Mouse (Mus musculus): Measurements from ENCODE around the gene C2cd2. TPM values are rescaled to one million over a fixed set of nuclear protein-coding genes. Genes with fewer than 3 reads are reported as not detected.
A peak's percentile ranks its signal among the peaks of the same experiment; 100 is the strongest.

The C2cd2 gene
- polyA plus RNA-seq, 1 experiment from 2014 or later = 23.8 TPM

GRCm38 (mm10) chr16:97940471-97940973 is 21.9 kb downstream of the C2cd2 start:
- Histone ChIP-seq H3K4me2 (no peak overlapping the region), H3K27me3 (no peaks in the 10 kb centered on the region), H3K36me3 (peaks cover 13% of the 10 kb centered on the region; the same call in 1 of the 2 replicates), H3K27ac (no peak overlapping the region), H3K4me1 (no peaks in the 10 kb centered on the region), H3K9me3 (no peaks in the 10 kb centered on the region), H3K4me3 (no peak overlapping the region), H3K9ac (no peak overlapping the region)
- ATAC-seq (ENCODE audit: insufficient number of reproducible peaks, low FRiP score, low TSS enrichment, low read depth) = no peak
- 82% methylated on average over 3 of the region's 3 CpGs for WGBS

DNA sequence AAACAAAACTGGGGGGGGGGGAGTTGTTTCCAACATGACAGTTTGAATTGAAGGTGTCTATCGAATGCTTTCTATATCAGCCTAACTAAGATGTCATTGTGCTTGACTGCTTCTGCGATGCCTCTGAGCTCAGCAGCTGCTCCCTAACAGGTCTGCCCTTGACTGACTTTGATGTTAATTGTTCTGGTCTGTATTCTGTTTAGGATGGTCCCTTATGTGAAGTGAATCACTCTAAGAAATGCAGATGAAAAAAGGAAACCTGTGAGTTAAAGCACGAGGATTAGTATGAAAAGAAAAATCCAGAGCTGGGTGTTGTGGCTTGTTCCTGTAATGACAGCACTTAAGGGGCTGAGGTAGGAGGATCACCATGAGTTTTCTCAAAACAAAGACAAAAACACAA is 26.6 kb downstream of the C2cd2 start:
- no peaks in the 10 kb centered on the region for H3K4me1 ChIP-seq
- H3K4me2 ChIP-seq = no peak overlapping the region
- no peak overlapping the region for H3K9ac ChIP-seq
- H3K36me3 ChIP-seq = no peaks in the 10 kb centered on the region
- ATAC-seq (ENCODE audit: insufficient number of reproducible peaks, low FRiP score, low TSS enrichment, low read depth) = no peak
- no peaks in the 10 kb centered on the region for H3K27me3 ChIP-seq
- no peaks in the 10 kb centered on the region for H3K9me3 ChIP-seq
- H3K4me3 ChIP-seq = no peak overlapping the region
- no peak overlapping the region for H3K27ac ChIP-seq
- 82% methylated on average over 3 of the region's 3 CpGs for WGBS

DNA sequence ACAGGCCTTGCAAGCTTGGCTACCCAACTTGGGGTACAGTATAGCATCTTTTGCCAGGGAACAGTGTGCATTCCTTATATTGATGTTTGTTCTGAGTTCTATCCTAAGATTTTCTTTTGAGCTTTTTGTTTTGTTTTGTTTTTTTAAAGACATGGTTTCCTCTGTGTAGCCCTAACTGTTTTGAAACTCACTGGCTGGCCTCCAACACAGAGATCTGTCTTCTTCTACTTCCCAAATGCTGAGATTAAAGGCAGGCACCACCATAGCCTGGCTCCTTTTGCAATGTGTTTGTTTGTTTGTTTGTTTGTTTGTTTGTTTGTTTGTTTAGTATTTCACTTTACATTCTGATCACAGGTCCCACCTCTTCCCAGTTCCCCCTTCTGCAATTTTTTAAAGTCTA is 32.2 kb downstream of the C2cd2 start:
- H3K4me2 ChIP-seq = no peak overlapping the region
- H3K27me3 ChIP-seq = no peaks in the 10 kb centered on the region
- H3K9me3 ChIP-seq = no peaks in the 10 kb centered on the region
- no peak overlapping the region for H3K9ac ChIP-seq
- ATAC-seq (ENCODE audit: insufficient number of reproducible peaks, low FRiP score, low TSS enrichment, low read depth) = no peak
- H3K4me3 ChIP-seq = no peak overlapping the region
- no peak overlapping the region for H3K27ac ChIP-seq
- H3K36me3 ChIP-seq = no peaks in the 10 kb centered on the region
- H3K4me1 ChIP-seq = no peaks in the 10 kb centered on the region

DNA sequence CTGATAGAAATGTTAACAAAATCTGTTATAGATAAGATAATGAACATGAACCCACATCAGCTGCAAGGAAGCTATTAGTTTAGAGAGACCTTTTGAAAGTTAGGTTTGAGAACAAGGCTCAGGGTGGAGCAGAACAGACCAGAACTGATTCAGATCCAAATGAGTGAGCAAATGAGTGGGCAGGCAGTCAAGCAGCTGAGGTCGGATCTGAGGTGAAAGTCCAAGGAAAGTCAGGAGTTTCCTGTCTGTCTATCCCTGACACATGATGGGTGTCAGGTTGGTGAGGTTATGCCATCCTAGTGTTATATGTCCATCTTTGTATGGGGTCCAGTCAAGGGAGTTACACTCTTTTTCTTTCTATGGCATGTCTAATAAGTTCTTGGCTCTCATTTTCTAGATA is 32.9 kb downstream of the C2cd2 start:
- H3K27me3 ChIP-seq = no peaks in the 10 kb centered on the region
- 73% methylated on average over 1 of the region's 1 CpGs for WGBS
- H3K9ac ChIP-seq = no peak overlapping the region
- no peak for ATAC-seq (ENCODE audit: insufficient number of reproducible peaks, low FRiP score, low TSS enrichment, low read depth)
- no peak overlapping the region for H3K27ac ChIP-seq
- H3K4me3 ChIP-seq = no peak overlapping the region
- H3K36me3 ChIP-seq = no peaks in the 10 kb centered on the region
- no peaks in the 10 kb centered on the region for H3K4me1 ChIP-seq
- H3K9me3 ChIP-seq = no peaks in the 10 kb centered on the region
- no peak overlapping the region for H3K4me2 ChIP-seq

- no peak overlapping the region for H3K4me2 ChIP-seq
- no peaks in the 10 kb centered on the region for H3K9me3 ChIP-seq
- no peak overlapping the region for H3K4me3 ChIP-seq
- ATAC-seq (ENCODE audit: insufficient number of reproducible peaks, low FRiP score, low TSS enrichment, low read depth) = no peak
- H3K4me1 ChIP-seq = peaks cover 7% of the 10 kb centered on the region; the same call in 1 of the 2 replicates
- H3K27me3 ChIP-seq = no peaks in the 10 kb centered on the region
- H3K27ac ChIP-seq = no peak overlapping the region
- H3K9ac ChIP-seq = no peak overlapping the region
- 90% methylated on average over 3 of the region's 3 CpGs for WGBS
- H3K36me3 ChIP-seq = no peaks in the 10 kb centered on the region
Measured at GRCm38 (mm10) chr16:97927331-97927938, 35.0 kb downstream of the C2cd2 start.

- H3K4me1 ChIP-seq = peaks cover 11% of the 10 kb centered on the region
- H3K9me3 ChIP-seq = no peaks in the 10 kb centered on the region
- no peaks in the 10 kb centered on the region for H3K36me3 ChIP-seq
- WGBS = 87% methylated on average over 9 of the region's 9 CpGs
- H3K4me3 ChIP-seq = no peak overlapping the region
- no peak overlapping the region for H3K4me2 ChIP-seq
- H3K27ac ChIP-seq = no peak overlapping the region
- no peak for ATAC-seq (ENCODE audit: insufficient number of reproducible peaks, low FRiP score, low TSS enrichment, low read depth)
- no peaks in the 10 kb centered on the region for H3K27me3 ChIP-seq
- no peak overlapping the region for H3K9ac ChIP-seq
Measured at GRCm38 (mm10) chr16:97926381-97926780, 36.0 kb downstream of the C2cd2 start.

GRCm38 (mm10) chr16:97925760-97926159 is 36.6 kb downstream of the C2cd2 start:
- no peak for ATAC-seq (ENCODE audit: insufficient number of reproducible peaks, low FRiP score, low TSS enrichment, low read depth)
- Histone ChIP-seq H3K9ac (no peak overlapping the region), H3K4me1 (peaks cover 16% of the 10 kb centered on the region), H3K9me3 (no peaks in the 10 kb centered on the region), H3K4me3 (no peak overlapping the region), H3K27me3 (no peaks in the 10 kb centered on the region), H3K4me2 (no peak overlapping the region), H3K36me3 (no peaks in the 10 kb centered on the region), H3K27ac (no peak overlapping the region)
- 60% methylated on average over 2 of the region's 2 CpGs for WGBS

GRCm38 (mm10) chr16:97923700-97924099 is 38.7 kb downstream of the C2cd2 start:
- no peaks in the 10 kb centered on the region for H3K36me3 ChIP-seq
- no peak overlapping the region for H3K27ac ChIP-seq
- H3K4me2 ChIP-seq = no peak overlapping the region
- ATAC-seq (ENCODE audit: insufficient number of reproducible peaks, low FRiP score, low TSS enrichment, low read depth) = no peak
- no peaks in the 10 kb centered on the region for H3K9me3 ChIP-seq
- 55% methylated on average over 1 of the region's 1 CpGs for WGBS
- H3K4me1 ChIP-seq = peaks cover 22% of the 10 kb centered on the region
- no peak overlapping the region for H3K9ac ChIP-seq
- no peak overlapping the region for H3K4me3 ChIP-seq
- H3K27me3 ChIP-seq = no peaks in the 10 kb centered on the region

- no peaks in the 10 kb centered on the region for H3K36me3 ChIP-seq
- H3K4me2 ChIP-seq = peak overlapping the region; percentile 85
- H3K9me3 ChIP-seq = no peaks in the 10 kb centered on the region
- peak overlapping the region; percentile 89 for H3K4me3 ChIP-seq
- peak; percentile 53 for ATAC-seq (ENCODE audit: insufficient number of reproducible peaks, low FRiP score, low TSS enrichment, low read depth)
- H3K4me1 ChIP-seq = peaks cover 22% of the 10 kb centered on the region
- H3K9ac ChIP-seq = peak overlapping the region; percentile 85
- H3K27ac ChIP-seq = peak overlapping the region; percentile 87
- WGBS = 2% methylated on average over 9 of the region's 9 CpGs
- no peaks in the 10 kb centered on the region for H3K27me3 ChIP-seq
Measured at GRCm38 (mm10) chr16:97922779-97923126, 39.6 kb downstream of the C2cd2 start.

- WGBS = under 1% methylated on average over 75 of the region's 75 CpGs
- Histone ChIP-seq H3K4me3 (peak overlapping the region; percentile 89), H3K27me3 (no peaks in the 10 kb centered on the region)
Measured at GRCm38 (mm10) chr16:97921961-97922778, 40.2 kb downstream of the C2cd2 start.

DNA sequence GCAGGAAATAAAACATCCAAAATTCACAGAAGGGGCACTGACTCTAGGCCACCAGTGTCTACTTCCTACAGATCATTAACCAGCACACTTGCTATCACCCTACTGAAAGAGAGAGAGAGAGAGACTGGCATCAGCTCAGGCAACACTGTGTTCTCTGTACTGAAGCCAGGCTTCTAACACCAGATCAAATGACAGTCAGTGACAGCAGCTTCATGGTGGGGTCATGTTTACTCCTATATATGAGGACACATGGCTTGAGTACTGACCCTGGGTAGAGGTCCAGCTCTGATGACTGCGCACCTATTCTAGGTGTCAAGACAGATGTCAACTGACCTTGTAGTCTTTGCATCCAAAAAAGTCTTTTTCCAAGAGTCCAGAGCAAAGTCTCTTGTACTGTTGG is 41.8 kb downstream of the C2cd2 start:
- H3K4me1 ChIP-seq = peaks cover 22% of the 10 kb centered on the region
- H3K9ac ChIP-seq = no peak overlapping the region
- H3K27me3 ChIP-seq = no peaks in the 10 kb centered on the region
- H3K4me3 ChIP-seq = no peak overlapping the region
- no peak overlapping the region for H3K27ac ChIP-seq
- no peak overlapping the region for H3K4me2 ChIP-seq
- no peaks in the 10 kb centered on the region for H3K9me3 ChIP-seq
- no peaks in the 10 kb centered on the region for H3K36me3 ChIP-seq
- ATAC-seq (ENCODE audit: insufficient number of reproducible peaks, low FRiP score, low TSS enrichment, low read depth) = no peak
- WGBS = 100% methylated on average over 1 of the region's 1 CpGs

More at GRCm38 (mm10) chr16:97921961-97922778, 40.2 kb downstream of the C2cd2 start:
- peaks cover 22% of the 10 kb centered on the region for H3K4me1 ChIP-seq
- H3K27ac ChIP-seq = peak overlapping the region; percentile 87
- H3K4me2 ChIP-seq = peak overlapping the region; percentile 85
- H3K36me3 ChIP-seq = no peaks in the 10 kb centered on the region
- no peaks in the 10 kb centered on the region for H3K9me3 ChIP-seq
- H3K9ac ChIP-seq = peak overlapping the region; percentile 85
- ATAC-seq (ENCODE audit: insufficient number of reproducible peaks, low FRiP score, low TSS enrichment, low read depth) = peak; percentile 87

DNA sequence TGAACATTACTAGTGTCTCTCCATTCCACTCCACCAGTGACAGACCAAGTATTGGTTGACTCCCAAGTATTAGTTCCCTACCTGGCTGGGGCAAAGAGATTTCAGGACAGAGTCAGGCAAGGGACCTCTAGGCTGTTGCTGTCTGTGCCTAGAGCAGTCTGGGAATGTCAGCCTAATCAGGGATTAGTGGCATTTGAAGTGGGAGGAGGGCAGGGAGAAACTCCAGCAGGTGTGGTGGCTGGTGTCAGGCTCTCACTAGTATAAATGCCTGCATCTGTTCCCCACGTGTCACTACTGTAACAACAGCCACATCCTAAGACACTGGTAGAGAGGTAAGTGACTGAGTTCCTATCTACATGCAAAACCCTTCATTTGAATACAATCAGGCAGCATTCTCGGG is 42.6 kb downstream of the C2cd2 start:
- Histone ChIP-seq H3K27ac (no peak overlapping the region), H3K9me3 (no peaks in the 10 kb centered on the region), H3K4me1 (peaks cover 22% of the 10 kb centered on the region), H3K4me3 (no peak overlapping the region), H3K36me3 (no peaks in the 10 kb centered on the region), H3K9ac (no peak overlapping the region), H3K4me2 (no peak overlapping the region), H3K27me3 (no peaks in the 10 kb centered on the region)
- 36% methylated on average over 2 of the region's 2 CpGs for WGBS
- no peak for ATAC-seq (ENCODE audit: insufficient number of reproducible peaks, low FRiP score, low TSS enrichment, low read depth)
